Comparison of ENCODE assay signal across 9 mouse cellular contexts in genomic region chr10:75708633-75708992, GRCm38 (mm10). TPM values are rescaled to one million over a fixed set of nuclear protein-coding genes. Genes with fewer than 3 reads are reported as not detected.
A peak's percentile ranks its signal among the peaks of the same experiment; 100 is the strongest.
DNase-seq lines count a peak whose midpoint lies in the region; ATAC-seq and TF ChIP-seq lines count a peak whose summit lies in the region.
"Had no signal": no experiment of that assay in that cellular context is flagged by ENCODE, and none has a peak within 500 bp of the region (broad histone marks: within the 10 kb centered on the region; RNA-seq: fewer than 3 reads in every experiment).

No protein-coding gene starts in this region.

- H3K27ac ChIP-seq in liver, embryonic 11.5 days (ENCODE audit: low read depth, low read length) = no peak overlapping the region
- H3K27ac ChIP-seq in forebrain, embryonic 16.5 days (ENCODE audit: low read length) = no peak overlapping the region
- H3K27ac ChIP-seq in liver, postnatal 0 days (ENCODE audit: low read depth) = no peak overlapping the region
- H3K27ac ChIP-seq: macrophage had no signal

- H3K4me3 ChIP-seq in liver, embryonic 11.5 days (ENCODE audit: low read depth, low read length) = no peak overlapping the region
- H3K4me3 ChIP-seq in forebrain, embryonic 16.5 days (replicated peaks; ENCODE audit: low read length) = no peak overlapping the region
- H3K4me3 ChIP-seq in liver, postnatal 0 days (ENCODE audit: low read depth, low read length) = no peak overlapping the region

- H3K4me2 ChIP-seq in liver, embryonic 11.5 days = no peak overlapping the region
- no peak overlapping the region for H3K4me2 ChIP-seq in forebrain, embryonic 16.5 days (ENCODE audit: low read length)
- H3K4me2 ChIP-seq in liver, postnatal 0 days (ENCODE audit: low read depth, low read length) = no peak overlapping the region

- H3K4me1 ChIP-seq in liver, embryonic 11.5 days (replicated peaks; ENCODE audit: control insufficient read depth, insufficient read depth, low read length) = peaks cover 13% of the 10 kb centered on the region
- H3K4me1 ChIP-seq in forebrain, embryonic 16.5 days (replicated peaks; ENCODE audit: control insufficient read depth, insufficient read depth, low read length) = peaks cover 18% of the 10 kb centered on the region
- peaks cover 23% of the 10 kb centered on the region for H3K4me1 ChIP-seq in liver, postnatal 0 days (ENCODE audit: insufficient read depth)

- no peaks in the 10 kb centered on the region for H3K9me3 ChIP-seq in liver, embryonic 11.5 days (ENCODE audit: control insufficient read depth, low read length)
- H3K9me3 ChIP-seq in forebrain, embryonic 16.5 days (ENCODE audit: control insufficient read depth, low read length) = no peaks in the 10 kb centered on the region
- no peaks in the 10 kb centered on the region for H3K9me3 ChIP-seq in liver, postnatal 0 days (ENCODE audit: low read length)

- no peak for TF ChIP-seq EP300 in liver, postnatal 0 days (IDR thresholded peaks at IDR 0.05; ENCODE audit: low read depth)

- H3K36me3 ChIP-seq in liver, embryonic 11.5 days (ENCODE audit: control insufficient read depth, insufficient read depth, low read length) = peaks cover 35% of the 10 kb centered on the region
- no peaks in the 10 kb centered on the region for H3K36me3 ChIP-seq in forebrain, embryonic 16.5 days (ENCODE audit: control insufficient read depth, insufficient read depth)
- H3K36me3 ChIP-seq in liver, postnatal 0 days (replicated peaks; ENCODE audit: insufficient read depth, low read length) = peaks cover 62% of the 10 kb centered on the region
- peaks cover 3% of the 10 kb centered on the region; the same call in 1 of the 2 replicates for H3K36me3 ChIP-seq in splenic B cell, adult 2 months (ENCODE audit: control insufficient read depth, insufficient read depth, low read length, poor library complexity, severe bottlenecking)

- no peaks in the 10 kb centered on the region for H3K27me3 ChIP-seq in liver, embryonic 11.5 days (replicated peaks; ENCODE audit: control insufficient read depth, insufficient read depth, low read length)
- H3K27me3 ChIP-seq in forebrain, embryonic 16.5 days (replicated peaks; ENCODE audit: control insufficient read depth, insufficient read depth, low read length) = no peaks in the 10 kb centered on the region; the same call in 1 of the 2 replicates
- no peaks in the 10 kb centered on the region for H3K27me3 ChIP-seq in liver, postnatal 0 days (ENCODE audit: insufficient read depth, low read length)
- H3K27me3 ChIP-seq in splenic B cell, adult 2 months (ENCODE audit: control insufficient read depth, insufficient read depth, low read length, poor library complexity, severe bottlenecking) = no peaks in the 10 kb centered on the region

- 63% methylated on average over 9 of the region's 9 CpGs for WGBS in liver, embryonic 11.5 days
- 26% methylated on average over 9 of the region's 9 CpGs for WGBS in forebrain, embryonic 16.5 days
- WGBS in liver, postnatal 0 days (ENCODE audit: insufficient replicate concordance) = 63% methylated on average over 9 of the region's 9 CpGs

- no peak overlapping the region for H3K9ac ChIP-seq in liver, embryonic 11.5 days (ENCODE audit: low read depth, low read length)
- no peak overlapping the region for H3K9ac ChIP-seq in forebrain, embryonic 16.5 days (replicated peaks; ENCODE audit: low read depth, low read length)
- H3K9ac ChIP-seq in liver, postnatal 0 days (replicated peaks) = no peak overlapping the region

- DNase-seq in adrenal gland, postnatal 10 days = peak; percentile 24
- DNase-seq in adrenal gland, adult (ENCODE audit: inconsistent age in 2 of 2, low spot score in 1 of 2) = no peak
- DNase-seq in liver = peak; percentile 62
- DNase-seq in liver, embryonic 11.5 days (ENCODE audit: low spot score) = no peak
- DNase-seq in liver, postnatal 0 days = peak; percentile 52
- peak; percentile 21 for DNase-seq in splenic B cell, adult 2 months (ENCODE audit: low read depth, low spot score)

- peak; percentile 74 for TF ChIP-seq CTCF in liver, postnatal 0 days (IDR thresholded peaks at IDR 0.05; ENCODE audit: low read depth)

- no peak for ATAC-seq in liver, embryonic 11.5 days (replicated peaks; ENCODE audit: low FRiP score)
- peak; percentile 45 for ATAC-seq in forebrain, embryonic 16.5 days
- ATAC-seq in liver, postnatal 0 days = no peak
- ATAC-seq in activated CD4-positive, CD25-positive, alpha-beta regulatory T cell, adult 4 months = no peak

RNA-seq across cellular contexts. Expression of gene Cabin1, which starts 55.5 kb away (rescaled TPM):
- total RNA-seq in adrenal gland, postnatal 10 days (2021) = 10 to 100 TPM; 27.1 to 39.2 TPM
- polyA plus RNA-seq in liver, embryonic 11.5 days (2014; fragmentation: Nextera tagmentation; extraction: Ambion mirVana) = 30.3 and 33.3 TPM in 2 replicates
- polyA plus RNA-seq in forebrain, embryonic 16.5 days (2015; fragmentation: Nextera tagmentation; extraction: Ambion mirVana) = 33.2 and 41.1 TPM in 2 replicates
- polyA plus RNA-seq in liver, postnatal 0 days (2015; fragmentation: Nextera tagmentation; extraction: Ambion mirVana) = 8.2 and 9.1 TPM in 2 replicates
- 10 to 100 TPM; 22.0 to 22.3 TPM for polyA plus RNA-seq in activated CD4-positive, CD25-positive, alpha-beta regulatory T cell, adult 4 months (2017; shearing (Covaris generic))

Comparison
In these comparisons a context has a peak if more than half of its experiments do, and no peak if none do; other contexts are left out.
1. DNase-seq: peak in adrenal gland, postnatal 10 days (single experiment), liver (single experiment), liver, postnatal 0 days (single experiment) and splenic B cell, adult 2 months (single experiment); none in adrenal gland, adult (0 of 2) and liver, embryonic 11.5 days (single experiment).